Mouse (Mus musculus) thymus, postnatal 14 days (tissue): ENCODE data around the gene Hacl1.
"Not testable (repeated sequence)": the region's sequence is repeated elsewhere in the genome, so short reads cannot be mapped to it uniquely, and the experiment has no call there.

ENCODE experiments used
- DNase-seq: peaks from one replicate; pipeline ENCODE4 v3.0.0; 2021

The Hacl1 gene

DNA sequence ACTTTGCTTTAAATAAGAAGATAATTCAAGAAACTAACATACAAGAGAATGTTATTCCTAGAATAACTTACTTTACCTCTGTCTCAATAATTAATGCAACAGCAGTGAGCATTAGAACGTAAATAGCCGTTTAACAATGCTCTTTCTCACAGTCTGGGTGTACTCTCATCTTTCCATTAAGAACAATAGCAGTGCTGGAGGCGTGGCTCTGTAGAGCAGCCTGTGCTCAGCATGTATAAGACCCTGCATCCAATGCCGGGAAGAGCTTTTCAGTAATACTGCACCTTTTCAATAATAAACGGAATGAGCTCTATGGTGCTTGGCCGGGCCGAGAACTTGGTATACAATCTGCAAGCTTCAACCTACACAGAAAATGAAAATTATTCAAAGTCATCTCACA, 10.4 kb downstream of the Hacl1 start:
- DNase-seq: no peak

DNA sequence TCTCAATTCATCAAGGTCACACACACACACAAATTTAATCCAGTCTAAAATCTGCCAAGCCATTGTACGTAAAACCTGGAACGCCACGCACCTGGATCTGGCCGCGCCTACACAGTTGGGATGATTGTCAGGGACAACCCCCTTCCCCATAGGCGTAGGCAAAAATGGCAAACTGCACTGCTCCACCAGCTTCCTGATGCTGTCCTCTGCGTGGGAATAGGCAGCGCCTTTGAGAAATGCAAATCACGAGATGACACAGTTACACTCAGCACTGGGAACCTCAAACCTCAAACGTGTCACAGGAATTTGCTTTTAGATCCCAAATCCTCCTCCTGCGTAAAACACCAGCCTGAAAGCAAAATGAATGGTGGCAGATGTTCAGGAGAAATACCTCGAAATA, 18.3 kb downstream of the Hacl1 start:
- no peak for DNase-seq

DNA sequence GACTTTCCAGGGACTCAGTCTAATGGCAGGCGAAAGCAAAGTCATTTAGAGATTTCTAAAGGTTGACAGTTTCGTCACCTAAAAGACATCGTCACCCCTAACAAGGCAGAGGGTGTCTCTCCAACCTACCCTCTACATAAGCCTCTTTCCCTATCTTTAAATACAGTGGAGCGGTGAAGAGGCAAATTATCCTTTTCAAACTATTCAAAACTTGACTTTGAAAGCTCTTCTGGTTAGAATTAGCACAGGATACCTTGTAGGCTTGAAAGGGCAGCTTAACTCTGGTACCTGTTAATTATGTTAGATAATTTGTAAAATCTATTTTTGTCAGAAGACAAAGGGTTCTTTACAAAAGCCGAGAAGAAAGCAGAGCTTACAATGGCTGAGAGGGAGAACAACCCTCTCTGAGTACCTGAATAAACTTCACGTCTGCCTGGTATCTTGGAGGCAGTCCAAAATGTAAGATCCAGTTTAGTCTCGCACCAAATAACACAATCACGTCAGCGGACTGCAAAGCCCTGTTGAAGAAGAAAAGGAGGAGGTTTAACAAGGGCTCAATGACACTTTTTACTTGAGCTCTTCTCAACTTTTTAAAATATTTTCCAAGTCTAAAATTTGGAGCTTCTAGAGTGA, 20.4 kb downstream of the Hacl1 start:
- no peak for DNase-seq

DNA sequence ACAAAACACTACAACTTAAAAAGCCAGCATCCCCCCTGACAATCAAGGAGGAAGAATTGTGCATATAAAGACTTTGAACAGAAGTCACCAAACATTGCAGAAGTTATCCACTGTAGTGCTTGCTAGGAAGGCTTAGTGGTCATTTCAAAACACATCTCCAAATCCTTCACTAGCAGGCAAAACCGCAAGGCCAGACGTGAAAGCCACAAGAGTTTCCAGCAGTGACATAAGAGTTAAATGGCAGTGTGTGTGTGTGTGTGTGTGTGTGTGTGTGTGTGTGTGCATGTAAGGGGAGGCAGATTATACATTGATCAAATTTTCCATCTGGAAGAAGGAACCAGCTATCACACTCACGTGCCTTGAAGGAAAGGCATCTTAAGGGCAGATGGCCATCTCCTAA, 23.1 kb downstream of the Hacl1 start:
- DNase-seq: no peak

DNA sequence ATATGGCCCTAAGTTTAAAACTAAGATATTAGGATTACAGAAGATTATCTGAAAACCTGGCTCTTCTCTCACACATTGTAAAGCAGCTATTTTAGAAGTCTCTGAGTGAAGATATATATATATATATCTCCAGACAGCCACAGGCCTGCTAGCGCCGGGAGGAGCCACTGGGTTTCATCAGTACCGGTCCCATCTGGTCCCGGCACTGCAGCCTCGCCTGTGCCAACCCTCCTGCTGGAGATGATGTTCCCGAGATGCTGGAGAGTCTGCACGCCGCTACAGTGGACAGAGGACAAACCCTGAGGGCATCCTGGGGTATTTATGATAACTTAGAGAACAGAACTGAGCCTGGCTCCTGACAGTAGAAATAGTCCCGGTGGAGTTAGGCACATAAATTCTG, 23.9 kb downstream of the Hacl1 start:
- no peak for DNase-seq

DNA sequence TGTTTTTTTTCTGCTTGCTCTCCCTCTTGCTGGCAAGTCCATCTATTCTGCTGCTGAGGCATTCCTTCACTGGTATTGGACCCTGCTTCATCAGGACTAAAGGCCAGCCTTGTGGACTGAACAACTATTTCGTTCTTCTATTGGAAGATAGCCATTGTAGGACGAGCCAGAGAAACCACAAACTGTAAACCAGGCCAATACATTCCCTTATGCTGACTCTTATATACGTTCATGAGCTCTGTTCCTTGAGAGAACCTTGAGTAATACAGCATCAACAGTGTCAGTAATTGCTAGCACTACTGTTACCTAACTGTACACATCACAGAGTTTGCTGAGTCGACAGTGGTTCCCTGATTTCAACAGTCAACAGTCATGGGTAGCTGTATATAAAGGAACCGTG, 27.4 kb downstream of the Hacl1 start:
- no peak for DNase-seq

DNA sequence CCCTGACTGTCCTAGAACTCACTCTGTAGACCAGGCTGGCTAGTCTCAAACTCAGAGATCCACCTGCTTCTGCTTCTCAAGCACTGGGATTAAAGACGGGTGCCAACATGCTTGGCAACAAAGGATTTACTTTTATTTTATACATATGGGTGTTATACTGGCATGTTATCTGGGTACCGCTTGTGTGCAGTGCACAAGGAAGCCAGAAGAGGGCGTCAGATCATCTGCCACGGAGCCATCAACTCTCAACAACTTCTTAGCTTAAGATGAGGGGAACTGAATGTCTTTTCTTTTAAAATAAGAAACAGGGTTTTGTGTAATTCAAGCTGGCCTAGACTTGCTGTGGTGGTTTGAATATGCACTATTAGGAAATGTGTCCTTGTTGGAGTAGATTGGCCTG, 29.1 kb downstream of the Hacl1 start:
- DNase-seq: no peak

DNA sequence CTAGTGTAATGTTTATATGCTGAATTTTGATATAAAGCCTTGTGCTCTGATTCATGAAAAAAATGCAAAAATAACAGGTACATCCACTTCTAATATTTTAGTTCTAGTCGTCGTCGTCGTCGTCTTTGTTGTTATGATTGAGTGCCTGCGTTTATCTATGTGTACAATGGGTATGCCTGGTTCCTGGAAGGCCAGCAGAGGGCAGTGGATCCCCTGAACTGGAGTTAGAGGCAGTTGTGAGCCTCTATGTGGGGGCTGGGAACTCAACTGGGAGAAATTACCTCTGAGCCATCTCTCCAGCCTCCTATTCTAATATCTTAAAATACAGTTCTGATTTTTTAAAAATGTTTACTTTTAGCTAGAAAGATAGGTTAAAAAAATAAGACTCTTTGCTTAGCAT, 35.6 kb downstream of the Hacl1 start:
- peak; percentile 64 for DNase-seq

DNA sequence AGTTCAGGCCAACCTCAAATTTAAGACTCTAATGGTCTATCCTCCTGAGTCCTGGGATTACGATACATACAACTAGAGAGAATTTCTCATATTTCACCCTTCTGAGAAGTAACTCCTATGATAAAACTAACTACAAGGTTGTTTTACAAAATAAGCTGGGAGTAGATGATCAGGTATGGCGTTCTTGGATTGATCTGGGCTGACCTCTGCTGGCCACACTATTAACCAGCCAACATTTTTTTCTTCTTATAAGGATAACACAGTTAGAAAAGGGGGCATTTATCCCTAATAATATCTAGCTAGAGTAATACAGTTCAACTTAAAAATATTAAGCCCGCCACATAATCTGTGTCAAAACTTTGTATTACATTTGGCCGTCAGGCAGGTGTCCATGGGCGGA, 36.2 kb downstream of the Hacl1 start:
- DNase-seq: peak; percentile 68

DNA sequence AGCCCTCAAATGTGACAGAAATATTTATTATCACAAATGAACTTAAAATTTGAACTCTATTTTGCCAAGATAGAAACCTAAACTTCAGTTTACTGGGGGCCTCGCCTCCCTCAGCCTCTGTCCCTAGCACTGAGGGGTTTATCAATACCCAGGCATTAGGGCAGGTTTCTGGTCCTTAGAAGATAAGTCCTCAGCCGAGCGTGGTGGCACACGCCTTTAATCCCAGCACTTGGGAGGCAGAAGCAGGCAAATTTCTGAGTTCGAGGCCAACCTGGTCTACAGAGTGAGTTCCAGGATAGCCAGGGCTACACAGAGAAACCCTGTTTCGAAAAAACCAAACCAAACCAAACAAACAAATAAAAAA, 38.5 kb downstream of the Hacl1 start:
- DNase-seq: not testable (repeated sequence)

DNA sequence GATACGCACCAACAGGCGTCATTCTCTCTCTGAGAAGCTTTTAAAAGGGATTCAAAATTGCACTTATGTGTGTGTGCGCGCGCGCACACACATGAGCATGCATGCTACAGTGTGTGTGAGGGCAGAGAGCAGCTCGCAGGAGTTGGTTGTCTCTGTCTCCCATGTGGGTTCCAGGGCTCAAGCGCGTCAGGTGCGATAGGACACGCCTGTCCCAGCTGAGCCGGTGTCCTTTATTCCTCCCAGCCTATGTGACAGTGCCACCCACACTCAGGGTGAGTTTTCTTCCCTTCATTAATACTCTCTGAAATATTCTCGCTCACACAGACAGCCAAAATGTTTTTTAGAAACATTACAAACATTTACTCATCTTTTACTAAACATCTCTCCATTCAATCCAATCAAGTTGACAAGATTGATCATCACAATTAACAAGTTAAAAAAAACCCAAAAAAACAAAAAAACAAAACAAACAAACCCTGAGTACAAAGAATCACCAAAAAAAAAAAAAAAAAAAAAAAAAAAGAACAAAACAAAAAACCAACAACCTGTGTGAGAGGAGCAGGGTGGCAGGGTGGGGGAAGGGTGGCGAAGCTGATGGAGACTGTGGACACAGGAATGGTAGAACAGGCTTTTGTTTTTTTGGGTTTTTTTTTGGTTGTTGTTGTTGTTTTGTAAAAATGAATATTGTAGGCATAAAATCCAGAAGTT, 39.0 kb downstream of the Hacl1 start:
- peak; percentile 44 for DNase-seq

DNA sequence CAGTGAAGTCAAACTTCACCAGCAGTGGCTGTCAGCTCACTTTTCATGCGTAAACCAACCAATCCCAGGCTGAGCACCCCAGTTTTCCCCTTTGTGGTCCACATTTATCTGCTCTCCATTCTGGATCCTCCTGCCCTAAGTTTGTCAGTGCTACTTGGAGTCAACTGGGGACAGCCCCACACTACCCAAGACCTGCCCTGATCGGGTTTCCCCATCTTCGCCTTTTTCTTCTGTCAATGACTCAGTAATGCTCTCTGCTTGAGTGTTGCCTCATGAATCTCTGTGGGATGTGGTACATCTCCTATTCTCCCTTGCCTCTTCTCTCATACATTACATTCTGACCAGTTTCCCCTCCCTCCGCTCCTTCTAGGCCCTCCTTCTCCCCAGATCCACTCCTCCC, 43.6 kb downstream of the Hacl1 start:
- DNase-seq: no peak

DNA sequence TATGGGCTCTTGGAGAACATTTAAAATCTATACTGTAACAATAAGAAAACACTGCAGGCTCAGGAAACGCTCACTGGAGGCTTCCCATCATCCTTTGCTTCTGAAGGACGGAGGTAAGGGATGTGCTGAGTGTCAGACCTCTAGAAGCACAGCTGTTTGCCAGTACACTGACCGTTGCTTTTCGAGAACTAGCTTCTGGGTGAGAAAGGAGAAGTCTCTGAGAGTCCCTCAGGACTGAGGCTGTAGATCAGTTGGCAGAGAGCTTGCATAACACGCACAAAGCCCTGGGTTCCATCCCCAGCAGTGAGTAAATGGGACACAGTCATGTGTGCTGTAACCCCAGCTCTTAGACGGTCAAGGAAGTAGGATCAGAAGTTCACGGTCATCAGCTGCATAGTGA, 44.7 kb downstream of the Hacl1 start:
- no peak for DNase-seq

DNA sequence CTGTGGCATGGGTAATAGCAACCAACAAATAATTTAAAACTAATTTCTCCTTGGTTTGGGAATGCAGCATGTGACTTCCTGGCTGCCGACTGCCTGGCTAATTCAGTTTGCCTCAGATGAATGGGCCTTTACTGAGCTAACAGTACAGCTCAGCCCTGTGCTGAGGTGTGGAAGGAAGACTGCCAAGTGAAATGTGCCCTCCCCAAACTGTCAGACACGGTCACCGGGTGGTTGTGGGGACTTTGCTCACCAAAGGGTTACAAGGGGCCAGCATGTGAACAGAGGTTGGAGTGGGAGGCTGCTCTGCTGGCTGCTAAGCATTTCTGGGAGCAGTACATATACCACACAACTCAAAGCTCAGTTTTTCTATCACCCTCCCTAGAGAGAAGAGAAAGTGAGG, 46.4 kb downstream of the Hacl1 start:
- no peak for DNase-seq

DNA sequence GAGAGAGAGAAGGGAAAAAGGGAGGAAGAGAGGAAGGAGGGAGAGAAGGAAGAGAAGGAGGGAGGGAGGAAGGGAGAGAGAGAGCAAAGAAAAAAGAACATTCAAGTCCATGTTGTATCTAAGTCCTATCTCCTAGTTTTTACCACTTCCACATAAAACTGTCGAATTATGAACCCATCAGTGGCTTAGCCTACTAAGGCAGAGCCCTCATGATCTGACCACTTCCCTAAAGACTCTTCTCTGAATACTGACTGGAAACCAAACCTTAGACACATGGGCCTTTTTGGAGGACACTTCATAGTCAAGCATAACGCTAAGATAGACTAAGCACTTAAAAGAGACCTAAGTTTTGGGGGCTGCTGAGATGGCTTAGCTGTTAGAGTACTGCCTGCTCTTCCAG, 48.0 kb downstream of the Hacl1 start:
- no peak for DNase-seq

DNA sequence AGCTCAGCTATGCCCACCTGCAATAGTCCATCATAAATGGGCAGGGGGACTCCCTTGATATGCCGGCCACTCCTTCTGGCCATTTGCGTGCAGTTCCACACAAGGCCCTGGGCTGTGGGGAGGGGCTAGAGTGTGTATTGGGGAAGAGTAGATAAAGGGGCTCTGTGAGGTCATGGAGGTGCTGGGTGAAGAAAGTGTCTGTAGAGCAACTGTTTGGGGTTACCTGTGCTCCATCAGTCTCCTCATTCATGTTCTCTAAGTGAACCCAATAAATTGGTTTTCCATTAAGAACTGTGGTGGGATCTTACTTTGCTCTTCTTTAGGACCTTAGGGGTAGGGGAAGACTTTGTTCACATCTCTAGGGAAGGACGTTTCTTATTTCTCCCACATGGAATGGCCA, 49.8 kb downstream of the Hacl1 start, which contains the start of gene Colq:
TSS of gene Colq (minus strand) at position 101 of the 400 bp plus-strand sequence.
- DNase-seq: no peak

DNA sequence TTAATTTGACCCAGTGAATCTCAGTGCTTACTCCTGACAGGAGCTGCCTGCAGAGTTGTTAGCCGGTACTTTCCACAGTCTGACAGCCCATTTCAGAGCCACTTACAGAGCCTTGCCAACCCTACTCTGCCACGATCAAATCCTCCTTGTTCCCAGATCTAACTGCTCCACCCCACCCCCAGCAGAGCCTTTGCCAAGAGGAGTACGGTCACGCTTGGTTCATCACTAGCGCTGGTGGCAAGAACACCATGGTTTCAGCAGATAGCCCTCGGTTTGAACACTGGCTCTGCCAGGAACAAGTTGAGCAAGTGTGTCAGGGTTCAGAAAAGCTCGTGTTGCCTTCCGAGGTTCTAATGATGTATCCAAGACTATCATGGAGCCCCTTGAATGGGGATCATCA, 54.6 kb downstream of the Hacl1 start:
- DNase-seq: no peak

DNA sequence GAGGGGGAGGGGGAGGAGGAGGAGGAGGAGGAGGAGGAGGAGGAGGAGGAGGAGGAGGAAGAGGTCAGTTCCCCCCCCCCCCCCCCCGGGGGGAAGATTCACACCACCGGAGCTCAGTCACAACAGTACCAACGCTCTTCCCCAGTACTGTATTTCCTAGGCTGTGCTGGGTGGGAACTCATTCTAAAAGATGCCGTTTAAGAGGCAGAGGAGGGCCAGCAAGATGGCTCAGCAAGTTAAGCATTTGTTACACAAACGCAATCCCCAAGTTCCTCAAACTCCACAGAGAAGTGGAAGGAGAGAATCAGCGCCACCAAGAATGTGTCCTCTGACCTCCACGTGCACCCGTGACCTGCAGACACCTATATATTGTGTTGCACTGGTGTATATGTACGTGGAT, 58.0 kb downstream of the Hacl1 start:
- DNase-seq: no peak

DNA sequence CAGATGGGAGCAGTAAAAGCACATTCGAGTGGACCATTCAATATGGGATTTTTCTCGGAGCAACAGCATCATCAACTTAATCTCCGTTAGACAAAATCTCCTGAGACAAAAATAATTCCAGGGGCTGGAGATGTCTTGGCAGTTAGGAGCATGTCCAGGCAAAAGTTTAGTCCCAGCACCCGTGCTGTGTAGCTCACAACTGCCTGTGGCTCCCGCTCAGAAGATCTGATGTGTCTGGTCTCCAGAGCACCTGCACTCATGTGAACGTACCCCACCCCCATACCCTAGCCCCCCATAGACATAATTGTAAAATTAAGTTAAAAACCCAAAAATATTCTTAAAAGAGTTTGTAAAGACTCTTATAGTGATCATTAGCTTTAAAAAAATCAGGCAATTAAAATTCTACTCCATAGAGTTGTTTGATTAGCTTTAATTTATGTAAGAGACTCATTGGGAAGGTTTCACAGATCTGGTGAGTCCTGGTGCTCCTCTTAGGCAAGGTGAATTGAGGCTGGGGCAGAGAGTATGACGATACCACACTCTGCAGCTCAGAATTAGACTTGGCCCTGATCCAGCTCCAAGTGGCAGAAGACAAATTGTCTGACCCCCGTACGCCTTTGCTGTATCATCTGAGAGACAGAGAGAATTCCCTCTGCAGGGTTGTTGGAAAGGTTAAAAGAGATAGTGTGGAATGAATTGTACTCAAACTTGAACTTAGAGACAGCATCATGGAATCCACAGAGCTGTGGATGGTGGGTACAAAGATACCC, 62.9 kb downstream of the Hacl1 start:
- peak; percentile 54 for DNase-seq

DNA sequence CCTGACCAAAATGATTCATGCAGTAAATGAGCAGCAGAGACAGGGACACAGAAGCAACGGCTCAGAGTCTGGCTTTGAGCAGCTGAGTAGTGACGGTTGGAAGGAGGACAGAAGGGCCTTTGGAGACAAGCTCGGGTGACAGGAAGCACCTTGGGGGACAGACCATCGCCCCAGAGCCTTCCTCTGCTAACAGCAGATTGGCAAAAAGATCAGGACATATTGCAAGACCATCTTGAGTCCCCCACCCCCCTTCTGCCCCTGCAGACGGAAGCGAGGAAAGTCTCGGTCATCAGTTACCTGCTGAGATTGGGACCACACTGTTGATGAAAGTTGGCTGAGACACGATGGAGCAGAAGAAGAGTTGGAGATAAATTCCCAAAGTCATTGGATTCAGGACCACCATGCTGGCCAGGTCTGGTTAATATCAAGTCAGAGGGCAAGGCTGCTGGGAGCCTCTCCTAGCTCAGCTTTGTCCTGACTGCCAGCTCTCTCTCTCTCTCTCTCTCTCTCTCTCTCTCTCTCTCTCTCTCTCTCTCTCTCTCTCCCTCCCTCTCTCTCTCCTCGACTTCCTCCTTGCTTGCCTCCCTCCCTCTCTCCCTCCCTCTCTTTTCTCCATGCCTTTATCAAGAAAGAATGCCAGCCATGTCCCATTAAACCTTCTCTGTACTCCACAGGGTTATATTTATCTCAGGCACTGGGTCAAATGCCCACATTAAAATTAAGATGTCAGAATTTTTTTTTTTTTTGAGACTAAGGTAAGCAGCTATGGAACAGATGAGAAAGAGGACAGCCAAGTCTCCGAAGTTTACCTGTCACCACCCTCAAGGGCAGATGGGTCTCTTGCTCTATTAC, 64.0 kb downstream of the Hacl1 start:
- DNase-seq: peak; percentile 63

DNA sequence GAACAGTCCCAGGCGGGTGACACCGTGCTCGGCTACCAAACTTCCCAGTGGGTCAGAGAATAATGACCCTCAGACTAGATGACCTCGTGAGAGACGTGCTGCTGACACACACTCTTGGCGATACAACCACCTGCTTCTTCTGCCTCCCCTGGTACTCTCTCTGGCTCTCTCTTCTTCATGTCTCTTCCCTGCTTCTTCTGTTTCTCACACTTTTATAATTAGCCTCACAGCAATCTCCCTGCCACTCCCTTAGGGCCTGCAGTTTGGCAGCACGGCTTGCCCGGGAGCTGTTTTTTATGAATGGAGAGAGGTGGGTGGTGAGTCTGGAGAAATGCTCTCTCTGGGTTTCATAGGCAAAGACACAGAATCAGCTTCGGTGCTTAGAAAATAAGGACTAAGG, 65.2 kb downstream of the Hacl1 start:
- no peak for DNase-seq

DNA sequence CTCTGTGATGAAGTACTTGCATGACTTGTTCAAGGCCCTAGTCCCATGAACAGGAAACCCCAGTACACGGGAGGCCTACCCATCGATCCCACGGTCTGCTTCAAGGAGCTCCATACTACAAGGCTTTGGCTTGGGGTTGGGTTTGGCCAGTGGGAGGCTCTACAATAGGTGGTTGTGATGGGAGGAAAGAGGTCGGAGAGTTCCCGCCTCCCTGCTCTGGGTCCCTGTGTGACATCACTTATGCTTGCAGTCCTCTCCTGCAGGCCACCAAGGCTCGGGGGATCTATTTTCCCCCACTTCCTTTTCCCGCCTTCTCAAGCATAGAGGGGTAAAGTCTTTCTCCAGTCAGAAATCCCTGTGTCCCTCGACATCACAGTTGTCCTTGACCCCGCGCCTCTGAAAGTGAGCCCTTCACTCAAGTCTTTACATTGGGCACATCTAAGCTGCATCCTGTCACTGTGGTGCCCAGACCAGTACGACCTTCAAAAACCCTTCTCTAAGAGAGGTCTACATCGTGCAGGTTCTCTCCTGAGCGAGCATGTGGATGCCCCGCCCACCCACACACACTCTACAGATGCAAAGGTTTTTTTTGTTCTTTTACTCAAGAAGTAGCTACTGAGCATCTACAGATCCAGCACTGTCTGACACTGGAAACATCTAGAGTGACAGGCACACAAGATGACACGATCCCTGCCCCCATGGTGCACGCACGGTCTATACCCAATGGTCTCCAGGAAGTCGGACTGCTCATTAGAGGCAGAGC, 66.0 kb downstream of the Hacl1 start:
- DNase-seq: peak; percentile 74
